Mouse (Mus musculus) hindbrain, embryonic 15.5 days (tissue): ENCODE results near the gene Pacsin3. TPM values are rescaled to one million over a fixed set of nuclear protein-coding genes. Genes with fewer than 3 reads are reported as not detected.

Experiments
- ATAC-seq: fragments of 200-750 bp; cut with Nextera tagmentation; 2 replicates; pipeline ENCODE4 v1.8.0; 2017; ENCODE audit warnings: low read depth, moderate number of reproducible peaks, moderate TSS enrichment; ENCODE audit not compliant: low FRiP score
- H3K27ac ChIP-seq: fragments of 300-500 bp; sonication (generic); replicated peaks from 2 replicates; pipeline ENCODE4 v1.5.1; 2015; ENCODE audit warnings: mild to moderate bottlenecking, inconsistent platforms
- H3K27me3 ChIP-seq: fragments of 300-500 bp; sonication (generic); 2 replicates; pipeline ENCODE4 v1.6.1; 2015; ENCODE audit warnings: control low read depth, inconsistent platforms
- H3K36me3 ChIP-seq: fragments of 300-500 bp; sonication (generic); 2 replicates; pipeline ENCODE4 v1.6.1; 2015; ENCODE audit warnings: control low read depth, inconsistent platforms
- H3K4me1 ChIP-seq: fragments of 300-500 bp; sonication (generic); replicated peaks from 2 replicates; pipeline ENCODE4 v1.6.1; 2015; ENCODE audit warnings: control low read depth, inconsistent platforms
- H3K4me2 ChIP-seq: fragments of 300-500 bp; sonication (generic); 2 replicates; pipeline ENCODE4 v1.6.1; 2015; ENCODE audit warnings: moderate library complexity, mild to moderate bottlenecking, inconsistent platforms
- H3K4me3 ChIP-seq: fragments of 300-500 bp; sonication (generic); 2 replicates; pipeline ENCODE4 v1.5.1; 2015; ENCODE audit warnings: mild to moderate bottlenecking, inconsistent platforms
- H3K9ac ChIP-seq: fragments of 300-500 bp; sonication (generic); 2 replicates; pipeline ENCODE4 v1.6.1; 2015; ENCODE audit warnings: inconsistent platforms
- H3K9me3 ChIP-seq: fragments of 300-500 bp; sonication (generic); 2 replicates; pipeline ENCODE4 v1.6.1; 2016; ENCODE audit warnings: control low read depth, inconsistent platforms
- WGBS: fragments of 180-500 bp; shearing (Covaris S2); methylation state at CpG from one replicate; pipeline ENCODE4 v1.1.7; 2015; 5-methylcytosine and 5-hydroxymethylcytosine counted together
- polyA plus RNA-seq: library from polyadenylated mRNA; unstranded; fragments of >200 nt; fragmentation: Nextera tagmentation; extraction: Ambion mirVana; gene quantifications from 2 replicates; pipeline ENCODE4 v1.2.1, GENCODE M21; 2015

Pacsin3 gene
- polyA plus RNA-seq, 1 experiment from 2014 or later: 17.0 TPM

- no peak for ATAC-seq
- H3K36me3 ChIP-seq: no peaks in the 10 kb centered on the region
- 79% methylated on average over 3 of the region's 3 CpGs for WGBS
- no peak overlapping the region for H3K4me3 ChIP-seq
- no peak overlapping the region for H3K27ac ChIP-seq
- no peak overlapping the region for H3K9ac ChIP-seq
- no peaks in the 10 kb centered on the region for H3K27me3 ChIP-seq
- no peaks in the 10 kb centered on the region for H3K9me3 ChIP-seq
- H3K4me1 ChIP-seq: 0 out of 2 replicates have a peak, but pooled peaks cover 7% of the 10 kb centered on the region
- no peak overlapping the region for H3K4me2 ChIP-seq
These were observed 53.8 kb downstream of the Pacsin3 start for GRCm38 (mm10) chr2:91309546-91309945.

- ATAC-seq: peak; percentile 30; the same call in 1 of the 2 replicates
- no peak overlapping the region for H3K9ac ChIP-seq
- H3K9me3 ChIP-seq: no peaks in the 10 kb centered on the region
- no peak overlapping the region for H3K4me3 ChIP-seq
- no peak overlapping the region for H3K4me2 ChIP-seq
- no peaks in the 10 kb centered on the region for H3K27me3 ChIP-seq
- peak overlapping the region; percentile 25; the same call in 1 of the 2 replicates for H3K27ac ChIP-seq
- H3K4me1 ChIP-seq: 0 out of 2 replicates have a peak, but pooled peaks cover 7% of the 10 kb centered on the region
- WGBS: 25% methylated on average over 10 of the region's 10 CpGs
- H3K36me3 ChIP-seq: no peaks in the 10 kb centered on the region
These were observed 57.0 kb downstream of the Pacsin3 start for GRCm38 (mm10) chr2:91312578-91313311.

GRCm38 (mm10) chr2:91314184-91314583, 58.4 kb downstream of the Pacsin3 start:
- ATAC-seq: no peak
- no peak overlapping the region for H3K9ac ChIP-seq
- no peaks in the 10 kb centered on the region for H3K9me3 ChIP-seq
- WGBS: 91% methylated on average over 7 of the region's 7 CpGs
- 0 out of 2 replicates have a peak, but pooled peaks cover 7% of the 10 kb centered on the region for H3K4me1 ChIP-seq
- H3K36me3 ChIP-seq: no peaks in the 10 kb centered on the region
- no peak overlapping the region for H3K4me2 ChIP-seq
- H3K4me3 ChIP-seq: no peak overlapping the region
- H3K27me3 ChIP-seq: no peaks in the 10 kb centered on the region
- no peak overlapping the region for H3K27ac ChIP-seq

Other genes starting within 250 kb of the Pacsin3 start
- gene Rapsn, start 220.3 kb upstream of the Pacsin3 start, polyA plus RNA-seq: 0.83 and 0.89 TPM in 2 replicates
- 231 and 239 TPM in 2 replicates for gene Psmc3, start 201.9 kb upstream of the Pacsin3 start, polyA plus RNA-seq
- 34.5 and 34.8 TPM in 2 replicates for gene Slc39a13, start 185.5 kb upstream of the Pacsin3 start, polyA plus RNA-seq
- 3.8 and 5.6 TPM in 2 replicates for gene Spi1, start 173.6 kb upstream of the Pacsin3 start, polyA plus RNA-seq
- gene Mybpc3, start 137.8 kb upstream of the Pacsin3 start, polyA plus RNA-seq: 0.05 TPM in 1 of 2 replicates, not detected in the other
- 57.6 and 62.3 TPM in 2 replicates for gene Madd, start 72.1 kb upstream of the Pacsin3 start, polyA plus RNA-seq
- 2.5 and 2.6 TPM in 2 replicates for gene Nr1h3, start 53.1 kb upstream of the Pacsin3 start, polyA plus RNA-seq
- gene Acp2, start 53.1 kb upstream of the Pacsin3 start, polyA plus RNA-seq: 36.2 and 37.2 TPM in 2 replicates
- gene Ddb2, start 19.0 kb upstream of the Pacsin3 start, polyA plus RNA-seq: 16.3 and 16.6 TPM in 2 replicates
- 65.1 and 65.3 TPM in 2 replicates for gene Arfgap2, start 9.0 kb downstream of the Pacsin3 start, polyA plus RNA-seq
- 157 and 161 TPM in 2 replicates for gene 1110051M20Rik, start 188.8 kb downstream of the Pacsin3 start, polyA plus RNA-seq
- 5.2 and 5.4 TPM in 2 replicates for gene Lrp4, start 201.6 kb downstream of the Pacsin3 start, polyA plus RNA-seq